Mouse (Mus musculus): Measurements from ENCODE around the gene Kif1b. TPM values are rescaled to one million over a fixed set of nuclear protein-coding genes. Genes with fewer than 3 reads are reported as not detected.

The Kif1b gene
- polyA plus RNA-seq, 1 experiment from 2014 or later: 173 TPM

Other genes starting within 250 kb of the Kif1b start
- 29.9 and 33.5 TPM in 2 replicates for gene Pex14, start 207.8 kb downstream of the Kif1b start, polyA plus RNA-seq (2014; fragmentation: Nextera tagmentation; extraction: Ambion mirVana)
- gene Dffa, start 203.5 kb downstream of the Kif1b start, polyA plus RNA-seq (2014; fragmentation: Nextera tagmentation; extraction: Ambion mirVana): 29.0 and 30.9 TPM in 2 replicates
- 0.36 and 0.54 TPM in 2 replicates for gene Cort, start 180.9 kb downstream of the Kif1b start, polyA plus RNA-seq (2014; fragmentation: Nextera tagmentation; extraction: Ambion mirVana)
- gene Cenps, start 170.1 kb downstream of the Kif1b start, polyA plus RNA-seq (2014; fragmentation: Nextera tagmentation; extraction: Ambion mirVana): 44.7 and 49.1 TPM in 2 replicates
- 45.5 and 49.4 TPM in 2 replicates for gene Pgd, start 140.9 kb downstream of the Kif1b start, polyA plus RNA-seq (2014; fragmentation: Nextera tagmentation; extraction: Ambion mirVana)
- 53.3 and 58.9 TPM in 2 replicates for gene Ube4b, start 119.1 kb upstream of the Kif1b start, polyA plus RNA-seq (2014; fragmentation: Nextera tagmentation; extraction: Ambion mirVana)
- not detected in 2 replicates for gene Rbp7, start 147.3 kb upstream of the Kif1b start, polyA plus RNA-seq (2014; fragmentation: Nextera tagmentation; extraction: Ambion mirVana)
- gene Tmem274, start 169.7 kb upstream of the Kif1b start, polyA plus RNA-seq (2014; fragmentation: Nextera tagmentation; extraction: Ambion mirVana): not detected in 2 replicates
- 15.5 and 16.9 TPM in 2 replicates for gene Nmnat1, start 177.5 kb upstream of the Kif1b start, polyA plus RNA-seq (2014; fragmentation: Nextera tagmentation; extraction: Ambion mirVana)
- gene Lzic, start 177.5 kb upstream of the Kif1b start, polyA plus RNA-seq (2014; fragmentation: Nextera tagmentation; extraction: Ambion mirVana): 48.4 and 54.8 TPM in 2 replicates
- gene Ctnnbip1, start 210.5 kb upstream of the Kif1b start, polyA plus RNA-seq (2014; fragmentation: Nextera tagmentation; extraction: Ambion mirVana): 63.4 and 65.2 TPM in 2 replicates